Mouse (Mus musculus): ENCODE results near the gene Bbs9.

The Bbs9 gene

DNA sequence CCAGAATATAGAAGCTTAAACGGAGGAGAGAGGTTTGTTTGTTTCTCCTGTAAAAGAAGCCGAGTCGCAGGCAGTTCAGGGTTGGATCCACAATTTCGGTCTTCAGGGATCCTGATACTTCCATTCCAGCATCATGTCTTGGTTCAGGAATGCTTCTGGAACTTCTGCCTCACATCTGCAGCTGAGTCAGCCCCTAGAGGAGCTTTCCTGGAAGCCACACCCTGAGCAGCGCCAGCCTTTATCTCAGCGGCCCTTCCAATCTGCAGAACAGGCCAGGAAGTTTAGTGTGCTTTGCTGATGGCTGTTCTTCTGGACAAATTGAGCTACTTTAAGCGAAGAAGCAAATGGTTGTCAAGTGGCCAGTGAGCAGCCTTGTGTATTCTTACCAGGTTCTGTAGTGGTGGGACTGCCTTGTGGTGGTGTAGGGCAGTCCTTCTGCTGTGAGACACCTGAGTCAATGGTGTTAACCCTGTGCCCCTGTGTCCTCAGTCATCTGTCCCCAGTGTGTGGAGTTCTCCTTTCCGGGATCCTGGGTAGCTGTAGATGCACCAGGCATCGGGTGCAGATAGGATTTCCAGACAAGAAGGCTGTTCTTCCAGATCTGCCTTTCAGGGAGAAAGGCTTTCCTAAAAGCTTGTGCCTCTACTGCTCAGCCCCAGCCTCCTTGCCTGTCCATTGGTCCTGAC is 157.4 kb downstream of the Bbs9 start:
- no peak for DNase-seq (ENCODE audit: low spot score)

DNA sequence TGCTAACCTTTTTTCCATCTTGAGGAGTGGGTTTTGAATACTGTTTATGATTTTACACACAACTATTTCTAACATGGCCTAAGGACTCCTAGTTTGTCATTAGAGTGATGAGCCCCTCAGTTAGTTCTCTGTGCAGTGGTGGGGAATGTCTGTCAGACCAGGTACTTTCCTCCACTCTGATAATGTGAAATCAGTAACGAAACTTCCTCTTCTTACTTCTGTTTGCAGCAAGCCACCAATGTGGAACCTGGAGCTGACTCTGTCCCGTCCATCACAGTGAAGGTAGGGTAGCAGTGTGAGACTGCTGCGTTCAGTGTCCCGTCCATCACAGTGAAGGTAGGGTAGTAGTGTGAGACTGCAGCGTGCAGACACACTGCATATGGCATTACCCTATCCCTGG is 163.0 kb downstream of the Bbs9 start:
- no peak for DNase-seq (ENCODE audit: low spot score)

DNA sequence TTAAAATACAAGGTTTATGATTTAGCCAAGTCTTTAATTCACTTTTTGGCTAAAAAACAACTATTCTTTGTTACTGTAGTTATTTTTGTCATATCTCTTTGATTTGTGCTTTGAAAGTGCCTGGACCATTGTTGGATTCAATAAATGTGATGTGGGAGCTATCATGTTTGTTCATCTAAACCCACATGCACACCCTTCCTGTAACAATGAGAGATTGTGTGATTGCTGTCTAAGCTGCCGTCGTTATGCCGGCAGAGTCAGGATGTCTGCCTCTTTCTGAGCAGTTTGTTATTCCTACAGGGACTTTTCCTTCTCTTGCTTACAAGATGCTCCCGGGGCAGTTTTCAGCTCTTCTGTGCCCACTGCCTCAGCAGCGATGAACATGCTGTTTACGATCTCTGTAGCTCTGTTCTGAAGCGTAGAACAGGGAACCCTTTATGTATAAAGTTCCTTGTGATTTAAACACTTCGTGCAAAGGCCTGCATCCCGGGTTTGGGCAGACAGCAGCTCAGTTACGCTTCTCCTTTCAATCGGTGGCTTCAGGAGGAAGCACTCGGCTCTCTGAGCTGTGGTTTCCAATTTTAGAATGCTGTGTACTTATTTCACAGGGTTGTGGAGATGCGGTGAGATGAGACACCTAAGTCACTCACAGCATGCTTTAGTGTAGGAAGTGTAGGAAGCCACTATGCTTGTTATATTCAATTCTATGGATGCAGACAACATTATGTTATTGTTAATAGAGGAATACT is 165.3 kb downstream of the Bbs9 start:
- no peak for DNase-seq (ENCODE audit: low spot score)

DNA sequence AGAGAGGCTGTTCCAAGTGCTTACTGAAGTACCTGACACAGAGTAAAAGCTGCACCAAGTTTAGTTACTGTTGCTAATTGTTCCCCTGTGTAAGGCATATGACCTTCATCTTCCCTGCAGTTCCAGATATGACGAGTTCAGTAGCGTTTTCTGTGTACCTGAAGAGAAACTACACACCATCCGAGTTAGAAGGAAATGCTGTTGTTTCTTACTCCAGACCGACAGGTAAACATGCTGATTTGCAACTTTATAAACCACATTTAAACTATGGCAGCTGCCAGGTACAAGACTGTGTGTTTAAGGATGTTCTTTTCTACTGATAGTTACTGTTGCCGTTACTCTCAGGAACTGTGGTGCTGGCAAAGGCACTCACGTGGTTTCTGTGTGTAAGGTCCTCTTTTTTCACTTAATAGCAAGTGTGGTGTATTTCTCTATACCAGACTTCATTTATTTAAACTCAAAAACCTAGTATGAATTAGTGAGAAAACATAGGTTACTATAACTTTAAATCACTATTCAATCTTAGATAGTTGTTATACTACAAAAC is 170.4 kb downstream of the Bbs9 start:
- DNase-seq (ENCODE audit: low spot score), result no peak

DNA sequence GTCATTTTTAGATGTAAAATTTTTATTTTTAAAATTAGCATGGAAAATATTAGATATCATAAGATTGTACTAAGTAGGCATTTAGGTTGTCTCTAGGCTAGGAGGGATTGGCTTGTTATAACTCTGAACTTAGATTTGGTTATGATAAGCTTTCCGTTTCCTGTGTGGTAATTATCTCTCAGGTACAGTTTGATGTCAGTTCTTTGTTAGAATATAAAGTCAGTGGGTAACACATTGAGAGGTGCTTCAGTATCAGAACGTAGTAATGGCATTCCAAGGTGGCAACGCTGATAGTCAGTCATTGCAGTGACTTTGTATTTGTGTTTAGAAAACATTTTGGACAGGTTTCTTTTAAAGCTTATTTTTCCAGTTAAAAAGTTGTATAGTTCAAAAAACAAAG is 170.9 kb downstream of the Bbs9 start:
- DNase-seq (ENCODE audit: low spot score), result no peak

DNA sequence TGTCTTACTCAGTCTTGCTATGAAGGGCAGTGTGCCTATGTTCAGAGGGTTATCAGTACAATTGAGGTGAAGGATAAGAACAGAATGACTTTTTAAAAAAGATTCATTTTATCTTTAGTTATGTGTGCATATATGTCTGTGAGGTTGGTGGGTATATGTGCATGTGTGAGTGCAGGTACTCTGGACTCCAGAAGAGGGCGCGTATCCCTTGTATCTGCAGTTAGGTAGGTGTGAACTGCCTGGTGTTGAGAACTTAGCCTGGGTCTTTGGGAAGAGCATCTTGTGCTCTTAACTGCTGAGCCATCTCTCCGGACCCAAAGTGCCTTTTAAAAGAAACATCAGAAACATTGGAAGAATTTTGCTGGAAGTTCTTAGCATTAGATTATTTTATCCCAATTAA is 172.6 kb downstream of the Bbs9 start:
- no peak for DNase-seq (ENCODE audit: low spot score)

DNA sequence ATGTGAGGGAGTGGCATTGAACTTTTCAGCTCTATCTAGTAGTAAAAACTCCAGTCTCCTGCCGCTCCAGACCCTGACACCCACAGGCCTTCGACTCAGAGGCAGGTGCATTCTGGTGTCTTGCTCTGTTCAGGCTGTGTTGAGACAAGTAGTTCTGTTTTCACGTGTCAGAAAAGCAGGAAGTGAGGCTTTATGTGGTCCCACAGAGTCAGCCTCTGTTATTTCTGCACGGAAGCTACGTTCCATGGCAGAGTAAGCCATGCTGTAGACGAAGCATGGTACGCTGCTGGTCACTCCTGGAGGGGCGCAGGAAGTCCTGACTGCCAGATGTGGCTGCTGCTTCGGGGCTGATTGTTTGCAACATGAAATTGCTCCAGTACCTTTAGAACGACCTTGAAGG is 174.1 kb downstream of the Bbs9 start:
- DNase-seq (ENCODE audit: low spot score), result no peak

DNA sequence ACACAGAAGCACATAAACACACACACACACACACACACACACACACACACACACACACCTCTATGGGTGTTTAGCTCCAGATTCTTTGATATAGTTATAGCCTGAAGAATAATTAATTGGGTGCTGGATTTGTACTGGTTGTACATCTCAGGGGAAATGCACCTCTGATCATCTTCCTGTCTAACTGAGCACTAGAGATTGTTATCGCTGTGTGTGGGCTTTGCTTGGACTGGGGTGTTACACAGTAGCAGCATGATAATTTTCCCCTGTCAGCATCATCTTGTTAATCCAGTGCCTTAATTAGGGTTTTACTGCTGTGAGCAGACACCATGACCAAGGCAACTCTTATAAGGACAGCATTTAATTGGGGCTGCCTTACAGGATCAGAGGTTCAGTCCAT is 175.3 kb downstream of the Bbs9 start:
- no peak for DNase-seq (ENCODE audit: low spot score)

DNA sequence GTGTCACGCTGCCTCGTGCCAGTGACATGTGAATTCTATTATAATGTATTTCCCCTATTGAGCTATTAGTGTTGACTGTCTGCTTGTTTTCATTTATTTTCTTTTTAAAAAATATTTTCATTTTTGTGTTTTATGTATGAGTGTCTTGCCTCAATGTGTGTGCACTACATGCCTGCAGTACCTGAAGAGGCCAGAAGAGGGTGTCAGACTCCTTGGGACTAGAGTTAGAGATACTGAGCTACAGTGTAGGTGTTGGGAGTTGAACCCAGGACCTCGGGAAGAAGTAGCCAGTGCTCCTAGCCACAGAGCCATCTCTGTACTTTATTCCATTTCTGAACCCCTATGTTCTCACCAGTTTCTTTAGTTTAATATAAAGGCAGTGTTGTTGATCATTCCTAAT is 176.1 kb downstream of the Bbs9 start:
- no peak for DNase-seq (ENCODE audit: low spot score)

DNA sequence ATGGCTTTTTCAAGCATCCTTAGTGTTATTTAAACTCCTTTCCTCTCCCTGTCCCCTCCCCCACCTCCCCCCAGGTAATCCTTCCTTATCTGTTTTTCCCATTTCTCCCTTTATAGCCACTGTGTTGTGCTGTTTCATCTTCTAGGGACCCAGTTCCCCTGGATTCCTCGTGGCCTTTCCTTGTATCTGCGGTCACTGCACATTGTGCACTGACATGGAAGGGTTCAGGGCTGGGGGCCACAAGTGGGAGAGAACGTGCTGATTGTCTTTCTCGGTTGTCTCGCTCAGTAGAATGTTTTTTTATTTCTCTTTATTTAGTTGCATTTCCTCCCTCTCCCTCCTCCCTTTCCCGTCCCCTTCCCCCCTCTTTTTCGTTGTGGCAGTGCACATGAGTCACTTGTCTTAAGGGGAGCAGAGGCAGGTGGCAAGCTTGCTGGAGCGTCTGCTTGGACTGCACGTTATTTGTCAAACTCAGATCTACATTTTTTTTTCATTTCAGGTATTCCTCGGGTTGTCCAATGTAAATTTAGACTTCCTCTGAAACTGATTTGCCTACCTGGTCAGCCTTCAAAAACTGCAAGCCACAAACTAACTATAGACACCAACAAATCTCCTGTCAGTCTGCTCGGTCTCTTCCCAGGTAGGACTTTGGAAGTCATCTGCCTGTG is 179.3 kb downstream of the Bbs9 start:
- DNase-seq (ENCODE audit: low spot score), result no peak

DNA sequence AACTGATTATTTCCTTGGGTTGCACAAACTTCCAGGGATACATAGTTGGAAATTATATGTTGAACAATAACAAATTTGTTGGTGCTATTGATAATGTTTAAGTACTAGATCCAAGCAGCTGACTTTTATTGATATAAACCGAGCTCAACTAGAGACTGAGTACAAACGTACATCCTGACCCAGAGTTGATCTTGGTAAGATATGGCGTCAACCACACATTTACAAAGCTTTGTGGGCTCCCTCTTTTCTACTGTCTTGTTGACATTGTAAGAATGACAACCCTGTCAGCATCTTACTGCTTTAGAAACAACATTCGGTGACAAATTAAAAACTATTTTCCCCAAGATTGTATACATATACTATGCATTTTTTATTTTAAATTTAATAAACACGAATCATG is 181.7 kb downstream of the Bbs9 start:
- no peak for DNase-seq (ENCODE audit: low spot score)

DNA sequence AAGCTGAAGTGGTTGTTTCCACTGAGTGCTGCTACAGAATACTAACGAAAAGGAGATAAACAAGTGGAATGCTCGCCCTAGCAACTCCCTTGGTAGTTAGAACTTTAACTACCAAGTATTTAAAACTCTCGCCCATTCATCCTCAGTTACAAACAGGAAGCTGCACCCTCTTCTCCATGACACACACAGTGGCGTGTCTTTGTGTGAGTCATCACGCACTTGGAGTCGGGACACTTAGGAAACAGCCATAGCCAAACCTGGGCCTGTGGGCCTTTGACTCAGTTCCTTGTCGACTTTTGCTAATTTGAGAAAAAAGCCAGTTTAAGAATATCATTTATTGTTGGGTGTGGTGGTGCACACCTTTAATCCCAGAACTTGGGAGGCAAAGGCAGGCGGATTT is 189.6 kb downstream of the Bbs9 start:
- DNase-seq (ENCODE audit: low spot score), result no peak

DNA sequence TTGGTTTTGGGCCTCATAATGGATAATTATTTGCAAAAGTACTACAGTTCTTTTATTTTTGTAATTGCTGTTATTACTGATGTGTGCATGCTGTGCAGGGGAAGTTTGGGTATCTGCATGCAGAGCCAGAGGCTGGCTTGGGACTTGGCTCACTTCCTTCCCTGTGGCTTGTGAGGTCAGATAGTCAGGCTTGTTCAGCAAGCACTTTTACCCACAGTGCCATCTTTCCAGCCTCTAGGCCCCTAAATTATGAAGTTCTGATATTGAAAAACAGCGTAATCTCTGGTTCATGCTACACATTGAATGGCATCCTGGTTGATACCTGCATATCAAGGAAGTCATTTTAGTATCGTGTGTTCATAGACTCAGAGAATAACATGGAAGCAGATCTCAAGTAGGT is 197.4 kb downstream of the Bbs9 start:
- DNase-seq (ENCODE audit: low spot score), result no peak

DNA sequence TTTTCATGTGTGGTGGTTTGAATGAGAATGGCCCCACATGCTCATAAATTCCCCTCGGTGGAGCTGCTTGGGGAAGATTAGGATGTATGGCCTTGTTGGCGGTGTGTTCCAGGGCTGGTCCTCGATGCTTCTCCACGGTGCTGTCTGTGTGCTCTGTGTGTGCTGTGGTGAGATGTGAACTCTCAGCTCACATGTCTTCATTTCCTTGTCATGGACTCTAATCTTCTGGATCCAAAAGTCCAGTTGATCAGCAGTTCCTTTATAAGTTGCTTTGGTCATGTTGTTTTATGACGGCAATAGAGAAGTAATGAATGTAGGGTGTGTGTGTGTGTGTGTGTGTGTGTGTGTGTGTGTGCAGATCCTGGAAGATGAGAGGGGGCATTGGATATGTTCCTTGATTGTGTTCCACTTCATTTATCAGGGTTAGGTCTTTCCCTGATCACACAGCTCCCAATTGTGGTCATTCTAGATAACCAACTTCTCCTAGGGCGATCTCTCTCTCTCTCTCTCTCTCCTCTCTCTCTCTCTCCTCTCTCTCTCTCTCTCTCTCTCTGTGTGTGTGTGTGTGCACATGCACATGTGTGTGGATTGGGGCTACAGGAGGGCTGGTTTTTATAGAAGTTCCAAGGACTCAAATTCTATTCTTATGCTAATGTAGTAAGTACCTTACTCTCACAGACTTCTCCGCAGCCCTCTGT is 201.8 kb downstream of the Bbs9 start:
- no peak for DNase-seq (ENCODE audit: low spot score)

DNA sequence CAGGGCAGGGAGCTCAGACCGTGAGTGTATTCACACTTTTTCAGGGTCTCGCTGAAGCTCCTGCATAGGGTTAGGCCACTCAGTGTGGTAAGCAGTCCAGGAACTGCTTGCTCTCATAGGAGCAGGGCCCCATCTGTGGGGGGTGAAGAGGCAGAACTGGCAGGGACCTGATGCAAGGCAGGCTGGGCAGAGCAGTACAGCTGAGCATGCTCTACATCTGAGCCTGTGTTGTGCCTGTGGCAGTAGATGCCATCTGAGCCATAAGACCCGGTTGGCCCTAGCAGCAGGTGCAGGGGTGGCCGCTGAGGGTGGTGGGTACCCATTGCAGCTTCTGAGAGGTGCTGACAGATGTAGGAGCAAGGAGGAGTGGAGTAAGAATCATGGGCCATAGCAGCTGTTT is 202.5 kb downstream of the Bbs9 start:
- no peak for DNase-seq (ENCODE audit: low spot score)

DNA sequence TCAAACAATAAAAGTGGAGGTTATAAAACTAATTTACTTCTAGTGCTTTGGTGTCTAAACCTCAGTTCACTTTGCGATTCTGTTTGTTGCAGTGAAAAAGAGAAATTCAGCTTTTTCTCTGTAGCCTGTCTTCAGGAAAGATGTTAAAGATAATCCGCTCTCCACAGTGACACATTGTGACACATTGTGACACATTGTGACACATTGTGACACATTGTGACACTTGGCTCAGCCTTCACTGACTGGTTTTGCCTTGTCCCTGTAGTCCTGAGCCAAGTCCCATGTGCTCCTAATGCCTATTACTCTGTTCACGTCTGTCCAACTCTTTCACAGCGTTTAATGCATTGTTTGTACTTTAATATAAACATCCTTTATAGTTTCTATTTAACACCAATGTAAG is 203.0 kb downstream of the Bbs9 start:
- DNase-seq (ENCODE audit: low spot score), result no peak

DNA sequence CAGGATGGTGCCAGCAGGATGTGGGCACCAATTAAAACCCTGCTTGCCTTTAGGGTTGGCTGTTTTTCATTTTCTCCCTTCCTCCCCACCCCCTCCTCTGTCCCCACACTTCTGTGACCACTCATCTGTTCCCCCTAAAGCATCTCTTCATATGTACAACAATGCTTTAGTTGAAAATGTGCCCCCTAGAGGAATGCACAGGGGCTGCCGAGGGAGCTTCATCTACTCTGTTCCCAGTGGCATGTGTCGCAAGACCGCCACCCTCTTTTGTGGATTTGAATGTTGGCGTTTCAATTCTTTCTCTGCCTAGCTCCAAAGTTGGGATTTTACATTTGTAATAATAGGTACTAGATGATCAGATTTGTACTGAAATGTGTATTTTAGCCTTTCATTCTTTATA is 204.0 kb downstream of the Bbs9 start:
- no peak for DNase-seq (ENCODE audit: low spot score)

DNA sequence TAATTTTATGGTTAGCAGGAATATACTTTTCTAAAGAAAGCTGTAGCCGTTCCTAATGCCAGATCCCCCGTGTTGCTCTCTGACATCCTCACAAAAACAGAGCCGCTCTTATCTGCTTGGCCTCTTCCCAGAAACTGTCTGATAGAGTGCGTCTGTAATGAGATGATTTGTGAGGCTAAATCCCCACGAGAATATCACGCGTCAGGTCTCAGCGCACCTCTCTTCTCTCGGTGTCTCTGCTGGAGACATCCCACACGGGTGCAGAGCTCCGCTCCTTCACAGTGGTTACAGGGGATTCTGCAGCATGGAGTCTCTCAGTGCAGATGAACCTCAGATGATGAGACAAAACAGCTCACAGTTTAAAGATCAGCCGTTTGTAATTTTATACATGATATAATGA is 204.5 kb downstream of the Bbs9 start:
- DNase-seq (ENCODE audit: low spot score), result no peak

DNA sequence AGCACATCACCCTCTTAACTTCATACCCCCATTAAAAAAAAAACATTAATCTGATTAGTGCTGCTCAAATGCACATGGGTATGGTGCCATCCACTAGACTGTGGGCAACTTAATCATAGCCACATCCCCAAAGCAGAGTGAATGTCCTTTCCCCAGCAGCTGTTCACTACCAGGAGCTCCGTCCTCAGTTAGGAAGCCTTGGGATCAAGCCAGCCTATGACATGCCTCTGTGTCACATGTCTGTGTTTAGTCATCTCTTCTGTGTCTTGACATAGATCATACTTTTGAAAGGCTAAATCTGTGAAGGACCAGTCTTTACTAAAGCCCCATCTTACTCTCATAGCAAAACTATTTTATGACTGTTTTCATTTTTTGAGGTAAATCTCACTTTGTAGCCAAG is 205.0 kb downstream of the Bbs9 start:
- no peak for DNase-seq (ENCODE audit: low spot score)

DNA sequence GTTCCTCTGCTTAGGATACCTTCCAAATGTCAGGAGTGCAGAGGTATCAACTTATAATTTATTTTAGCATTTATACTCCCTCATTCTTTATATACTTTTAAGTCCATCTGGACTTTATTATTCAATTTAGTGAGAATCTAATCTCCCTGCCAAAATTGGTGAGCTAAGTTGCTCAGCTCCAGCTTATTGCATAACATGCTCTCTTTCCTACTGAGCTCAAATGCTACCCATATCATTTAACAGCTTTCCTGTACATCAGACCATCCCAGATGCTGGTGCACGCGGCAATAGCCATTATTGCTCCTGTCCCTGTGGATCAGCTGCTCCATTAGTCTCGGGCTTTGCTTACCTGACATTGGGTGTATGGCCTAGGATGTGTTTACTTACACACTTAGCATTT is 208.3 kb downstream of the Bbs9 start:
- DNase-seq (ENCODE audit: low spot score), result no peak

DNA sequence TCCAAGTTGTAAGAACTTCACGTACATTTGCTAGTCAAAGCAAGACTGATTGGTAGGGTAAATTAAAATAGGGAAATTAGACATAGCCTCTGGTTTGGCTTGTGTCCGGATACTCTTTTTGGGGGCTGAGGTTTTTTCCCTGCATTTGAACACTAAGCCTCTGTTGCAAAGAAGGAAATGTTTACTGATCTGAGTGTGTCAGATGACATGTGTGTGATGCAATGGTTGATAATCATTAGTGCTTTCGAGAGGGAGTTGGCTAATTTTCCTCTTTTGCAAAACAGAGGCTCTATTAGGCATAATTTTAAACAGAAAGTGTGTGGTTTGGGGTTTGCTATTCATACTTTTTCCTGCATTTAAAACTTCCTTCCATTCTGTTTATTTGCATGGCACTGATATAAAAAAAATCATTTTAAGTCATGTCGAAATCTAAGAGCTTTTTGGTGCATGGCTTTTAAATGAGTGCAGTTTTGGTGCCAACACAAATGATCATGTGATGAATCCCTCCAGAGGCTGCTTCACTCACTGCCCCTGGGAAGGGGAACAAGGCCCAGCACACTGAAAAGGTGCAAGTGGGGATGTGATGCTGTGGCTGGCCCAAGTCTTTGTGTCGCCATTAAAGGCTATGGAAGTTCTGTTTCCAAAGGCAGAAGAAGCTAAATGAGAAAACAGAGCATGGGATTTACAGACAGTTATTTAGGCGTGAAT is 211.4 kb downstream of the Bbs9 start:
- no peak for DNase-seq (ENCODE audit: low spot score)

DNA sequence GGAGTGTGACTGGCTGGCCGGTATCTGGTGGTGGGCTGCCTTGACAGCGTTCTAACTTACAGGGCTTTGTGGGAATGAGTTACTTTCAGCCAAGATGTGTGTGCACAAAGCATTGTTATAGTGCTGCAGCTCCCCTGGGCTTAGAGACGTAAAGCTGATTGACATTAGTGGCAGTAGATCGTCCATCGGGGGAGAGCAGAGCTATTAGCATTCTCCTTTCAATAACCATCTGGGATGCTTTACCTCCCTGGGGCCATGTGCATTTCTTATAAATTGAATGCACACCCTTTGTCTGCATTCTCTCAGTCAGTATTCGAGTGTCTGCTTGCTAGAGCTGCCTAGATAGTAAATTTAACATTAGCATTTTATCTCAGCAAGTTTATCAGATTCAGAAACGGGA is 214.7 kb downstream of the Bbs9 start:
- no peak for DNase-seq (ENCODE audit: low spot score)

All from ovary, postnatal 14 days (tissue).